Mouse (Mus musculus) heart, adult 8-10 months (tissue): Measurements from ENCODE around the gene Zfp639. TPM values are rescaled to one million over a fixed set of nuclear protein-coding genes. Genes with fewer than 3 reads are reported as not detected.

Experiments used
- DNase-seq: peaks from one replicate; pipeline ENCODE4 v3.0.0; 2022; ENCODE audit warnings: low spot score
- total RNA-seq, 4 experiments: library from RNA; stranded (reverse); gene quantifications; 2 replicates each; pipeline ENCODE4 v1.2.4; 2022

Zfp639 gene
- 10 to 100 TPM; 21.3 to 30.0 (median 25.8) TPM for total RNA-seq

- peak; percentile 6 for DNase-seq
Observed at GRCm38 (mm10) chr3:32509496-32510374, at the start of gene Zfp639. Gene Zfp639 (plus strand): TSS chr3:32510259.

DNA sequence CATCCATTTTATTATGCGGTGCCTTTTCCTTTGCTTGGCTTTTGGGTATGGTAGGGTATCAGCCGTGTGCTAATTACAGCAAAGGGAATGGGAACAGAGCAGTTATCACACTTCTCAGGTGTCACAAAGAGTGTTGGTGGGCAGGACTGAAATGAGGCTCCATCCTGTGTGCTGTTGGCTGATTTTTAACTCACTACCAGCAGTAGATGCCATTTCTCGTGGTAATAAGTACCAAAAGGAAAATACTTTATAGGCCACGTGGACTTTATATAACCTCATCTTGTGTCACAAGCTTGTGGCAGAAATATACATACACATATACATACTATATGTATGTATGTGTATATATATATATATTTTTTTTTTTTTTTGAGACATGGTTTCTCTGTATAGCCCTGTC is 42.7 kb upstream of the Zfp639 start:
- no peak for DNase-seq

GRCm38 (mm10) chr3:32468411-32468810 is 41.6 kb upstream of the Zfp639 start:
- DNase-seq, result no peak

DNA sequence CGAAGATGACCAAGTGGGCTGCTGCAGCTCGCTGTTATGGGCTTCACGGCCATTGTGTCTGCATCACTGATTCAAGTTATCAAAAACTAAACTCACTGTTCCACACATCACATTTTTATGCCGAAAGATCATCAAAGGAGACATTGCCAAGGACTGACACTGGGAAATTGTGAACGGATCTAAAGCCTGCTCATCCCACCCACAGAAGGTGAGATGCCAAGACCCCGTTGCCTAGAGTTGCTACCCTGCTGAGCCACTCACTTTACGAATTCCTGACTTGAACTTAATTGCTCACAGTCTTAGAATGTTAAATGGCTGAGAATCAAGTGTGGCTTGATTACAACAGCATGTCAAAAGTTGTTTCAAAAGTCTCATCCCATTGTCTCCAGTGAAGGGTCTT is 39.6 kb upstream of the Zfp639 start:
- no peak for DNase-seq

DNA sequence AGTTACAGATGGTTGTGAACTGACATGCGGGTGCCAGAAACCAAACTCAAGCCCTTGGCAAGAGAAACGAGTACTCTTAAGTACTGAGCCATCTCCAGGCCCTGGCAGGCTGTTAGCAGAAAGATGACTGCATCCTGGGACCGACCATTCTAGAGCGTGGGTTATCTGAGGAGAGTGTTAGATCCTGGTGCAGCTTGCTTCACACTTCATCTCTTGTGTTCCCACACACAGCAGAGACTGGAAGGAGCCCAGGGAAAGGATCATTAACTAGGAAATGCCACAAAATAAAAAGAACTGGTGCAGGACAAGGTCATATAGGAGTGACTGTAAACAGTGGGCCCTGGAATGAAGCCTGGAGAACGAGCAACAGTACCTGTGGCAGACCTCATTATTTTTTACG is 39.0 kb upstream of the Zfp639 start:
- DNase-seq, result no peak

DNA sequence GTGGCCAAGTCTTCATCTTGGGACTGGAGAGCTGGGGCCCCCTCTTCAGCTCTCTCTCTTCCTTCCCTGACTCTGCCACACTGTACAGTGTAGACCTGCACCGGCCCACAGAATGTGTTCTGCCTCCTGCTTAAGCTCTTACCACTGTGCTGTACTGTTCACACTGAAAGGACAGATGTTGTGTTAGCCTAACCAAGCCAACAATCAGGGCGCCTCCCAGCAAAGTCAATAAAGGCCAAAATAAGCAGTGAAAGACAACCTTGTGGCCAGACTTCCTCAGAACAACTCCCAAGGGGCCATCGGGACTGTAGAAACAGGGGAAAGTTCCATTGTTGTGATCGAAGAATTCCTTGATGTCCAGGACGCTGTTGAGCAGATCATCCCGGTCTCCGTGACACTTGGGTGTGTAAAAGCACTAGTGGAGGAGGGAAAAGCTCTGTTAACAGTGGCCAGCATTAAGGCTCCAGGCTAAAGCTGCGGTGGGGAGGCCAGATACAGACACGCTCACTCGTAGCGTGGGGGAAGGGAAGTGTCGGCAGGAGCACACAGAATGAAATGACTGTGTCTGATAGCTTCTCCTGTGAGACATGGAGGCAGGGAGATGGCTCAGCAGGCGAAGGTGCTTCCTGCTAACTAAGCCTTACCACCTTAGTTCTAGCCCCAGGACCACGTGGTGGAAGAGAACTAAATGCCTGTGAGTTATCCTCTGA is 37.7 kb upstream of the Zfp639 start:
- DNase-seq, result peak; percentile 40

GRCm38 (mm10) chr3:32473184-32473583 is 36.9 kb upstream of the Zfp639 start:
- no peak for DNase-seq

DNA sequence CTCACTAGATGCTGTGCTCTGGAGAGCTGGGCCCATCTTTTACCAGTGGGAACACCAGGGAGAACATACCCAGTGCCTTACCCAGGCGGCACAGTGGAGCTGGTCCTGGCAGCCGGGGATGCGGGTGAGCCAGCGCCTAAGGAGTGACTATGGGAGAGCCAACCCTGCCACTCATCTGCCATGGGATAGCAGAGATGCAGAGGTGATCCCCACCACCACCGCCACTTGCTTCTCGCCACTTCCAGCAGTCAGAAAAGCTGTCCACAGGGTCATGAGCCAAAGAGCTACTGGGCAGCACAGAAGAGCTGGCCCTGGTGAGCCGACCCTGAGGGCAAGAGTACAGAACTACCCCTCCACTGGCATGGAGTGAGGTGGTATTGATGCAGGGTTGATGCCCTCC is 30.1 kb upstream of the Zfp639 start:
- DNase-seq, result no peak

GRCm38 (mm10) chr3:32483035-32483434 is 27.0 kb upstream of the Zfp639 start:
- no peak for DNase-seq

GRCm38 (mm10) chr3:32486543-32486942 is 23.5 kb upstream of the Zfp639 start:
- DNase-seq, result no peak

DNA sequence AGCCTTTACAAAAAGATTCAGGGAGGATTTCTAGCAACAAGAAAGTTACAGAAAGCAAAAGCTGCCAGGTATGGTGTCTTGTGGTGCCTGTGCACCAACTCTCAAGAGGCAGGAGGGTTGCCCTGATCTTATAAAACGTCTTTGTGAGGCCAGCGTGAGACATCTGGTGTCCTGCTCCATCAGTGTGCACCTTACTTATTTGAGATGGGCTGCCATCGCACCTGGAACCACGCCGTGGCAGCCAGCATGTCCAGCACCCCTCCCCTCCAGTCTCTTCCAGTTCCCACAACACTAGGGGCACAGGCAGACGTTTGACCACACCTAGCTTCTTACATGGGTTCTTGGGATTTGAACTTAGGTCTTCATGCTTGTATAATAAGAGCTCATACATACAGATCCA is 21.9 kb upstream of the Zfp639 start:
- no peak for DNase-seq

- no peak for DNase-seq
Observed at GRCm38 (mm10) chr3:32490076-32490927, 19.8 kb upstream of the Zfp639 start.

DNA sequence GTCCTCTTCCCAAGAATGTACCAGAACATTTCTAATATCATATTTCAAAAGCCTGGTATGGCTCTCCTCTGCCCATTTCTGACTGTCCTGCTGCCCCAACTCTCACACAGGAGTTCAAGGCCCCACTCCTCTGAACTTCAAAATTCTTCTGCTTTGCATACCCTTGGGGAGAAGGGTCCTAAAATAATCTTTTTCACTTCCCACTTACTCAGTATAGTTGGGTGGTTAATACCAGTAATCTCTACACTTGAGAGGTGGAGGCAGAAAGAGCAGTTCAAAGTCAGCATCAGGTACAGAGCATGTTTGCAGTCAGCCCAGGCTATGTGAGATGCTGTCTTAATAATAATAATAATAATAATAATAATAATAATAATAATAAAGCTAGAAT is 19.1 kb upstream of the Zfp639 start:
- no peak for DNase-seq

DNA sequence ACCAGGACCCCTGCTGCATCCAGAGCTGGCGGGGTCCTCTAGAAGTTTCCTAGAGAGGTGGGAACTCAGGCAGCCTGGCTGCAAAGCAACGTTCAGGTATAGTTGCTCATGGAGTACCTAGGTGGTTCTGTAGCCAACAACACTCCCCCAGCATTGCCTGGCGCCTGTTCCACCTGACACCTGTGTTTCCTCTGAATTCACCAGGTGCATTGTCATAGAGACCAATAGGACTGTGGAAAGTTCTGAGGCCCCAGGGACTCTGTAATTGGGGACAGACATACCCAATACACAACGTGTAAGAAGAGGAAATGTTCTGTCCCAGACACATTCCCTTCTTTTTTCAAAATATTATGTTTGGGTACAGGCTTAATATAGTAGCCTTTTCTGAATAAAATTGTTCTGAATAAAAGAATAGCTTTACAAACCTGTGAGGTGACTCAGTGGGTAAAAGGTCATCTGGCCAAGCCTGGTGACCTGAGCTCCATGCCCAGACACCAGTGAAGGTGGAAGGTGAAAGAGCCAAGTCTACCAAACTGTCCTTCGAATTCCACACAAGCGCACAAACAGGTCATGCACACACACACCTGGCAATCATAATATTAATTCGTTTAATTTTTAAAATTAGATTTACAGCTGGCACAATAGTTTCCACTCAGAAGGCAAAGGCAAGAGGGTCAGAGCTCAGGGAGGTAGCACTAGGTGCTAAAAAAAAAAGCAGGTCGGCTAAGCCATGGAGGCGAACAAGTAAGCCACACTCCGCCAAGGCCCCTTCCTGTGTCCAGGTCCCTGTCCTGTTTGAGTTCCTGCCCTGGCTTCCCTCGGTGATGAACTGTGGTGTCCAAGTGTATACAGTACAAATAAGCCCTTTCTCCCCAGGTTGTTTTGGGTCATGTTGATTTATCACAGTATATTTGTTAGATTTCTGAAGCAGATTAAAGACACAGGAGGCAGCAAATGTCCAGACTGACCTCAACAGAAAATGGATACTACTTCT is 17.7 kb upstream of the Zfp639 start, which contains the start of gene Kcnmb3:
Gene Kcnmb3 (minus strand): TSS at position 135 of the 994 bp plus-strand sequence.
- DNase-seq, result no peak

GRCm38 (mm10) chr3:32494387-32495087 is 15.5 kb upstream of the Zfp639 start:
- no peak for DNase-seq

- no peak for DNase-seq
Observed at GRCm38 (mm10) chr3:32495088-32495770, 14.8 kb upstream of the Zfp639 start.

- DNase-seq, result no peak
Observed at GRCm38 (mm10) chr3:32495856-32496710, 14.0 kb upstream of the Zfp639 start.

- no peak for DNase-seq
Observed at GRCm38 (mm10) chr3:32496711-32497070, 13.4 kb upstream of the Zfp639 start.

DNA sequence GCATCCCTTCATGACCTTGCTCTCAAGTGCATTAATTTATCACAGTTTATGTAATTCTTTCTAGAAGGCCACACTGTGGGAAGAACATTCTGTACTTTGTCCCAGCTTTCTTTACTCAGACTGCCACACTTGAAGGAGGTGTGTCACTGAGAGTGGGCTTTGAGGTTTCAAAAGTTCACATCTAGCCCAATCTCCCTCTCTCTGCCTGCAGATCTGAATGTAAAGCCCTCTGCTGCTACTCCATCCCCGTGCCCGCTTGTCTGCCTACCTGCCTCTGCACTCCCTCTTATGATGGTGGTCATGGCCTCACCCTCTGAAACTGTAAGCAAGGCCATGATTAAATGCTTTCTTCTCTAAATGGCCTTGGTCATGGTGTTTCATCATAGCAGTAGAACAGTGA is 9.7 kb upstream of the Zfp639 start:
- DNase-seq, result no peak
